Mouse (Mus musculus): ENCODE data around the gene Pgm1. TPM values are rescaled to one million over a fixed set of nuclear protein-coding genes. Genes with fewer than 3 reads are reported as not detected.

Pgm1 gene
- polyA plus RNA-seq, 2 experiments = 26.1 to 53.2 TPM

DNA sequence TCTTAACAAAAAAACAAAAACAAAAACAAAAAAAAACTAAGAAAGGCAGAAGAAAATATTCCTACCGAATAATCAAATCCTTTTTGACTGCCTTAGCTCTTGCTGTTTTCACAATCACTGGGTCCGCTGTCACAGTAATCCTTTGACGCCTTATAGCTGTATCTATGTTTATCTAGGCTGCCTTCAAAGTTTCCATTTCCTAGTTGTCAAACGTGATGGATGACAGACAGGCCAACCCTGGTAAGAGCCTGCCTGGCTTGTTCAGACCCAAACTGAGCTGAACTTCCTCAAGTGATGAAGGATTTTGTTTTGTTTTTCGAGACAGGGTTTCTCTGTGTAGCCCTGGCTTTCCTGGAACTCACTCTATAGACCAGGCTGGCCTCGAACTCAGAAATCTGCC, 693 bp upstream of the Pgm1 start:
- WGBS (ENCODE audit: insufficient replicate concordance) = 22% methylated on average over 6 of the region's 6 CpGs
- no peak overlapping the region for H3K9ac ChIP-seq (replicated peaks)
- ATAC-seq (ENCODE audit: insufficient read depth) = no peak
- no peak for DNase-seq (ENCODE audit: low read depth in 3 of 3, low spot score in 3 of 3)
- no peaks in the 10 kb centered on the region for H3K9me3 ChIP-seq (ENCODE audit: control insufficient read depth, low read length)
- H3K4me3 ChIP-seq (ENCODE audit: insufficient read depth in 1 of 2, low read depth in 2 of 2, low read length in 2 of 2) = no peak overlapping the region
- H3K36me3 ChIP-seq (replicated peaks; ENCODE audit: control insufficient read depth, insufficient read depth, low read depth) = no peaks in the 10 kb centered on the region
- H3K4me2 ChIP-seq (ENCODE audit: low read depth) = peak overlapping the region; percentile 69
- no peaks in the 10 kb centered on the region for H3K27me3 ChIP-seq (ENCODE audit: control insufficient read depth, insufficient read depth, low read length)
- peaks cover 0 to 22% of the 10 kb centered on the region in 2 experiments; a peak in 2 of 4 replicates for H3K4me1 ChIP-seq (replicated peaks; ENCODE audit: control insufficient read depth in 2 of 2, insufficient read depth in 2 of 2, low read length in 1 of 2)
- no peak overlapping the region for H3K27ac ChIP-seq
- TF ChIP-seq CTCF (IDR thresholded peaks at IDR 0.05; ENCODE audit: low read depth) (no peak), EP300 (IDR thresholded peaks at IDR 0.05; ENCODE audit: low read depth) (no peak)

- H3K36me3 ChIP-seq (replicated peaks; ENCODE audit: control insufficient read depth, insufficient read depth, low read depth) = no peaks in the 10 kb centered on the region
- ATAC-seq (ENCODE audit: insufficient read depth) (peak; percentile 84), DNase-seq (ENCODE audit: low read depth in 3 of 3, low spot score in 3 of 3) (peak in 2 of 3 experiments; percentile 24 to 52)
- no peaks in the 10 kb centered on the region for H3K27me3 ChIP-seq (ENCODE audit: control insufficient read depth, insufficient read depth, low read length)
- peak within 1 kb of the TSS; percentile 69 for H3K4me2 ChIP-seq (ENCODE audit: low read depth)
- peak within 1 kb of the TSS; percentile 56 for H3K27ac ChIP-seq
- H3K9me3 ChIP-seq (ENCODE audit: control insufficient read depth, low read length) = no peaks in the 10 kb centered on the region
- WGBS (ENCODE audit: insufficient replicate concordance) = 2% methylated on average over 37 of the region's 57 CpGs
- peaks cover 0 to 22% of the 10 kb centered on the region in 2 experiments; a peak in 2 of 4 replicates for H3K4me1 ChIP-seq (replicated peaks; ENCODE audit: control insufficient read depth in 2 of 2, insufficient read depth in 2 of 2, low read length in 1 of 2)
- peak within 1 kb of the TSS; percentile 59 for H3K9ac ChIP-seq (replicated peaks)
- peak within 1 kb of the TSS; percentile 62 to 67 for H3K4me3 ChIP-seq (ENCODE audit: insufficient read depth in 1 of 2, low read depth in 2 of 2, low read length in 2 of 2)
- 0 out of 2 replicates have a peak, but pooled peaks have one; percentile 6 for TF ChIP-seq EP300 (IDR thresholded peaks at IDR 0.05; ENCODE audit: low read depth)
- TF ChIP-seq CTCF (IDR thresholded peaks at IDR 0.05; ENCODE audit: low read depth) = no peak
These were observed 651 bp downstream of the Pgm1 start, which contains the start of gene Itgb3bp for GRCm38 (mm10) chr4:99929613-99930517. TSS of gene Itgb3bp (minus strand) at chr4:99929813.

- no peak for DNase-seq (ENCODE audit: low read depth in 3 of 3, low spot score in 3 of 3)
- TF ChIP-seq EP300 (IDR thresholded peaks at IDR 0.05; ENCODE audit: low read depth) (no peak), CTCF (IDR thresholded peaks at IDR 0.05; ENCODE audit: low read depth) (no peak)
- WGBS (ENCODE audit: insufficient replicate concordance) = 52% methylated on average over 10 of the region's 10 CpGs
- Histone ChIP-seq H3K9me3 (ENCODE audit: control insufficient read depth, low read length) (no peaks in the 10 kb centered on the region), H3K36me3 (replicated peaks; ENCODE audit: control insufficient read depth, insufficient read depth, low read depth) (no peaks in the 10 kb centered on the region), H3K9ac (replicated peaks) (no peak overlapping the region), H3K27ac (no peak overlapping the region), H3K4me1 (replicated peaks; ENCODE audit: control insufficient read depth in 2 of 2, insufficient read depth in 2 of 2, low read length in 1 of 2) (peaks cover 0 to 22% of the 10 kb centered on the region in 2 experiments; a peak in 2 of 4 replicates), H3K27me3 (ENCODE audit: control insufficient read depth, insufficient read depth, low read length) (no peaks in the 10 kb centered on the region), H3K4me2 (ENCODE audit: low read depth) (peak overlapping the region; percentile 69), H3K4me3 (ENCODE audit: insufficient read depth in 1 of 2, low read depth in 2 of 2, low read length in 2 of 2) (peak overlapping the region; percentile 6 to 67; a peak in 3 of 4 replicates)
- no peak for ATAC-seq (ENCODE audit: insufficient read depth)
These were observed 1.5 kb downstream of the Pgm1 start for GRCm38 (mm10) chr4:99930518-99931239.

DNA sequence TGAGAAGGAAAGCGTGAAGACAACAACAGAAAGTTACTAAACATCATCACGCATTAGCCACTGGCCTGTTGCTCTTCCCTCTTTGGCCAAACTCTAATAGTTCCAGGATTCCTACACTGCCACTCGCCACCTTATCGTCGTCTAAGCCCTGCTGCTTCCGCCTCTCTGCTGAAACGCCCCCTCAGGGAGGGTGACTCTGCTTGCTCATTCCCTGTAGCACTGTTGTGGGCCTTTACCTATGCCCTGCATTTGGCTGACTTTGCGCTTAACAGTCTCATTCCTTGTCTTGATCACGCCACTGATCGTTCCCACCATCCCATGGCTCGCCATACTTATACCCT, 2.0 kb downstream of the Pgm1 start:
- H3K4me2 ChIP-seq (ENCODE audit: low read depth) = peak overlapping the region; percentile 69
- 56% methylated on average over 11 of the region's 11 CpGs for WGBS (ENCODE audit: insufficient replicate concordance)
- TF ChIP-seq CTCF (IDR thresholded peaks at IDR 0.05; ENCODE audit: low read depth) (no peak), EP300 (IDR thresholded peaks at IDR 0.05; ENCODE audit: low read depth) (no peak)
- H3K4me3 ChIP-seq (ENCODE audit: insufficient read depth in 1 of 2, low read depth in 2 of 2, low read length in 2 of 2) = peak overlapping the region; percentile 6 to 67; a peak in 2 of 4 replicates
- DNase-seq (ENCODE audit: low read depth in 3 of 3, low spot score in 3 of 3) (no peak), ATAC-seq (ENCODE audit: insufficient read depth) (no peak)
- H3K9me3 ChIP-seq (ENCODE audit: control insufficient read depth, low read length) = no peaks in the 10 kb centered on the region
- H3K4me1 ChIP-seq (replicated peaks; ENCODE audit: control insufficient read depth in 2 of 2, insufficient read depth in 2 of 2, low read length in 1 of 2) = peaks cover 0 to 18% of the 10 kb centered on the region in 2 experiments; a peak in 2 of 4 replicates
- H3K27ac ChIP-seq = no peak overlapping the region
- no peaks in the 10 kb centered on the region for H3K27me3 ChIP-seq (ENCODE audit: control insufficient read depth, insufficient read depth, low read length)
- no peak overlapping the region for H3K9ac ChIP-seq (replicated peaks)
- no peaks in the 10 kb centered on the region for H3K36me3 ChIP-seq (replicated peaks; ENCODE audit: control insufficient read depth, insufficient read depth, low read depth)

DNA sequence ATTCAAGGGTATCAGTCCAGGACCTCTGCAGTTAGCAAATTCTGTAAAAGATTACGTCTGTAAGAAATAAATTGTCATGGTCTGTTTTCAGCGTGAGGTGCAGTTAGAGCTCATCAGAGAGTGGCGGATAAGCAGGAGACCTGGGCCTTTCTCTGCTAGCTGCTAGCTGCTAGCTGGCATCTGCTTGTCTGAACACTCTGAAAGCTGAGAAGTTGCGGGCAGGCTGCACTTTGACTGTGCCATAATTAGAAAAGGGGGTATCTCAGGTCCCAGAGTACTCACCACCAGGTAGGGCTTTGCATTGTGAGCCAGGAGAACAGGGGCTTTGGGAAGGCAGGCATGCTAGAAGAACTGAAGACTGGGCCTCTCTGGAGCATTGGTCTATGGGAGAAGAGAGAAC, 2.6 kb downstream of the Pgm1 start:
- Histone ChIP-seq H3K9ac (replicated peaks) (no peak overlapping the region), H3K36me3 (replicated peaks; ENCODE audit: control insufficient read depth, insufficient read depth, low read depth) (no peaks in the 10 kb centered on the region), H3K4me1 (replicated peaks; ENCODE audit: control insufficient read depth in 2 of 2, insufficient read depth in 2 of 2, low read length in 1 of 2) (peaks cover 0 to 13% of the 10 kb centered on the region in 2 experiments; a peak in 2 of 4 replicates), H3K27ac (no peak overlapping the region), H3K9me3 (ENCODE audit: control insufficient read depth, low read length) (no peaks in the 10 kb centered on the region), H3K4me3 (ENCODE audit: insufficient read depth in 1 of 2, low read depth in 2 of 2, low read length in 2 of 2) (no peak overlapping the region), H3K4me2 (ENCODE audit: low read depth) (no peak overlapping the region), H3K27me3 (ENCODE audit: control insufficient read depth, insufficient read depth, low read length) (no peaks in the 10 kb centered on the region)
- no peak for DNase-seq (ENCODE audit: low read depth in 3 of 3, low spot score in 3 of 3)
- WGBS (ENCODE audit: insufficient replicate concordance) = 67% methylated on average over 4 of the region's 4 CpGs
- no peak for ATAC-seq (ENCODE audit: insufficient read depth)
- TF ChIP-seq EP300 (IDR thresholded peaks at IDR 0.05; ENCODE audit: low read depth) (no peak), CTCF (IDR thresholded peaks at IDR 0.05; ENCODE audit: low read depth) (no peak)

All from liver, embryonic 14.5 days (tissue).